Mouse (Mus musculus) lung, postnatal 0 days (tissue): Measurements from ENCODE around the gene Nsun7. TPM values are rescaled to one million over a fixed set of nuclear protein-coding genes. Genes with fewer than 3 reads are reported as not detected.

ENCODE experiments used
- ATAC-seq: fragments of 200-750 bp; cut with Nextera tagmentation; 2 replicates; pipeline ENCODE4 v1.8.0; 2017; ENCODE audit warnings: moderate library complexity
- DNase-seq: peaks from one replicate; pipeline ENCODE4 v3.0.0-alpha.2; 2016; ENCODE audit warnings: low spot score
- H3K27ac ChIP-seq: fragments of 300-500 bp; sonication (generic); 2 replicates; pipeline ENCODE4 v1.5.1; 2014; ENCODE audit warnings: antibody characterized with exemption, mild to moderate bottlenecking, low read length, mixed read lengths
- H3K27me3 ChIP-seq: fragments of 300-500 bp; sonication (generic); replicated peaks from 2 replicates; pipeline ENCODE4 v1.6.1; 2014; ENCODE audit warnings: low read length, mixed read lengths; ENCODE audit not compliant: insufficient read depth
- H3K36me3 ChIP-seq: fragments of 300-500 bp; sonication (generic); 2 replicates; pipeline ENCODE4 v1.6.1; 2014; ENCODE audit warnings: low read length, mixed read lengths; ENCODE audit not compliant: insufficient read depth
- H3K4me1 ChIP-seq: fragments of 300-500 bp; sonication (generic); 2 replicates; pipeline ENCODE4 v1.6.1; 2014; ENCODE audit warnings: antibody characterized with exemption, low read depth, low read length, mixed read lengths; ENCODE audit not compliant: insufficient read depth
- H3K4me2 ChIP-seq: fragments of 300-500 bp; sonication (generic); replicated peaks from 2 replicates; pipeline ENCODE4 v1.6.1; 2014; ENCODE audit warnings: low read depth, mild to moderate bottlenecking, low read length, moderate library complexity, mixed read lengths
- H3K4me3 ChIP-seq: fragments of 300-500 bp; sonication (generic); 2 replicates; pipeline ENCODE4 v1.5.1; 2014; ENCODE audit warnings: low read depth, low read length
- H3K9ac ChIP-seq: fragments of 300-500 bp; sonication (generic); replicated peaks from 2 replicates; pipeline ENCODE4 v1.6.1; 2014; ENCODE audit warnings: low read depth, mild to moderate bottlenecking
- H3K9me3 ChIP-seq: fragments of 300-500 bp; sonication (generic); 2 replicates; pipeline ENCODE4 v1.6.1; 2016; ENCODE audit warnings: low read length, mixed read lengths
- CTCF ChIP-seq: IDR thresholded peaks from 2 replicates; pipeline ENCODE4 v1.5.1; 2016; ENCODE audit warnings: antibody characterized with exemption, mild to moderate bottlenecking
- EP300 ChIP-seq: IDR thresholded peaks from 2 replicates; pipeline ENCODE4 v1.6.1; 2016; ENCODE audit warnings: antibody characterized with exemption, mild to moderate bottlenecking, control low read depth
- WGBS: fragments of 180-500 bp; shearing (Covaris S2); extraction: QIAGEN DNeasy Blood & Tissue Kit; methylation state at CpG from one replicate; pipeline ENCODE4 v1.1.7; 2014; 5-methylcytosine and 5-hydroxymethylcytosine counted together
- polyA plus RNA-seq: library from polyadenylated mRNA; unstranded; fragments of >200 nt; fragmentation: Nextera tagmentation; extraction: Ambion mirVana; gene quantifications from 2 replicates; pipeline ENCODE4 v1.2.1, GENCODE M21; 2015

Gene Nsun7
- polyA plus RNA-seq, 1 experiment from 2014 or later: 1.1 TPM

- no peak overlapping the region for H3K4me3 ChIP-seq
- no peak overlapping the region for H3K9ac ChIP-seq
- WGBS: 64% methylated on average over 7 of the region's 7 CpGs
- H3K36me3 ChIP-seq: no peaks in the 10 kb centered on the region
- ATAC-seq (no peak), DNase-seq (peak; percentile 66)
- TF ChIP-seq EP300: no peak
- H3K27ac ChIP-seq: no peak overlapping the region
- H3K9me3 ChIP-seq: no peaks in the 10 kb centered on the region
- H3K4me1 ChIP-seq: no peaks in the 10 kb centered on the region
- H3K4me2 ChIP-seq: no peak overlapping the region
- H3K27me3 ChIP-seq: no peaks in the 10 kb centered on the region
These were observed 9.9 kb downstream of the Nsun7 start for GRCm38 (mm10) chr5:66269616-66270015.

GRCm38 (mm10) chr5:66271141-66271540 is 11.4 kb downstream of the Nsun7 start:
- Histone ChIP-seq H3K27ac (no peak overlapping the region), H3K27me3 (no peaks in the 10 kb centered on the region), H3K36me3 (no peaks in the 10 kb centered on the region), H3K4me2 (no peak overlapping the region), H3K9ac (no peak overlapping the region), H3K9me3 (no peaks in the 10 kb centered on the region), H3K4me1 (no peaks in the 10 kb centered on the region), H3K4me3 (no peak overlapping the region)
- ATAC-seq: no peak
- DNase-seq: no peak
- TF ChIP-seq EP300: no peak
- no peak for TF ChIP-seq CTCF
- 92% methylated on average over 2 of the region's 2 CpGs for WGBS

GRCm38 (mm10) chr5:66274417-66274816 is 14.7 kb downstream of the Nsun7 start:
- 65% methylated on average over 3 of the region's 3 CpGs for WGBS
- peak; percentile 47 for TF ChIP-seq CTCF
- TF ChIP-seq EP300: no peak
- H3K36me3 ChIP-seq: no peaks in the 10 kb centered on the region
- no peak overlapping the region for H3K27ac ChIP-seq
- no peaks in the 10 kb centered on the region for H3K27me3 ChIP-seq
- H3K4me3 ChIP-seq: no peak overlapping the region
- no peaks in the 10 kb centered on the region for H3K4me1 ChIP-seq
- no peak overlapping the region for H3K9ac ChIP-seq
- H3K4me2 ChIP-seq: no peak overlapping the region
- ATAC-seq (no peak), DNase-seq (no peak)
- H3K9me3 ChIP-seq: no peaks in the 10 kb centered on the region

GRCm38 (mm10) chr5:66279650-66280049 is 20.0 kb downstream of the Nsun7 start:
- WGBS: 63% methylated on average over 2 of the region's 2 CpGs
- Histone ChIP-seq H3K27ac (no peak overlapping the region), H3K9ac (no peak overlapping the region), H3K4me2 (no peak overlapping the region), H3K27me3 (no peaks in the 10 kb centered on the region), H3K36me3 (no peaks in the 10 kb centered on the region), H3K4me1 (no peaks in the 10 kb centered on the region), H3K4me3 (no peak overlapping the region), H3K9me3 (no peaks in the 10 kb centered on the region)
- ATAC-seq (no peak), DNase-seq (no peak)
- no peak for TF ChIP-seq EP300

GRCm38 (mm10) chr5:66280742-66281141 is 21.0 kb downstream of the Nsun7 start:
- no peak overlapping the region for H3K9ac ChIP-seq
- ATAC-seq: no peak
- H3K27me3 ChIP-seq: no peaks in the 10 kb centered on the region
- H3K36me3 ChIP-seq: no peaks in the 10 kb centered on the region
- no peak overlapping the region for H3K4me3 ChIP-seq
- DNase-seq: no peak
- H3K9me3 ChIP-seq: no peaks in the 10 kb centered on the region
- WGBS: 73% methylated on average over 6 of the region's 6 CpGs
- TF ChIP-seq CTCF (peak; percentile 52), EP300 (no peak)
- no peak overlapping the region for H3K4me2 ChIP-seq
- no peaks in the 10 kb centered on the region for H3K4me1 ChIP-seq
- no peak overlapping the region for H3K27ac ChIP-seq

GRCm38 (mm10) chr5:66294106-66294625 is 34.5 kb downstream of the Nsun7 start:
- Histone ChIP-seq H3K9ac (no peak overlapping the region), H3K4me2 (no peak overlapping the region), H3K27me3 (no peaks in the 10 kb centered on the region), H3K9me3 (no peaks in the 10 kb centered on the region), H3K36me3 (no peaks in the 10 kb centered on the region), H3K27ac (no peak overlapping the region), H3K4me3 (no peak overlapping the region), H3K4me1 (no peaks in the 10 kb centered on the region)
- DNase-seq (no peak), ATAC-seq (no peak)
- 77% methylated on average over 11 of the region's 11 CpGs for WGBS
- TF ChIP-seq CTCF: no peak
- no peak for TF ChIP-seq EP300

- no peak for TF ChIP-seq EP300
- no peak for TF ChIP-seq CTCF
- no peaks in the 10 kb centered on the region for H3K4me1 ChIP-seq
- ATAC-seq: no peak
- DNase-seq: no peak
- H3K36me3 ChIP-seq: peaks cover 2% of the 10 kb centered on the region; the same call in 1 of the 2 replicates
- H3K9me3 ChIP-seq: no peaks in the 10 kb centered on the region
- H3K9ac ChIP-seq: no peak overlapping the region
- H3K4me2 ChIP-seq: no peak overlapping the region
- H3K27me3 ChIP-seq: no peaks in the 10 kb centered on the region
- WGBS: 91% methylated on average over 4 of the region's 4 CpGs
- H3K4me3 ChIP-seq: no peak overlapping the region
- no peak overlapping the region for H3K27ac ChIP-seq
These were observed 35.3 kb downstream of the Nsun7 start for GRCm38 (mm10) chr5:66294952-66295351.
